ENCODE assay signal across 9 mouse cellular contexts in genomic region chr5:74190161-74190491, GRCm38 (mm10). TPM values are rescaled to one million over a fixed set of nuclear protein-coding genes. Genes with fewer than 3 reads are reported as not detected.
A peak's percentile ranks its signal among the peaks of the same experiment; 100 is the strongest.
DNase-seq lines count a peak whose midpoint lies in the region; ATAC-seq and TF ChIP-seq lines count a peak whose summit lies in the region.
"Had no signal": no experiment of that assay in that cellular context is flagged by ENCODE, and none has a peak within 500 bp of the region (broad histone marks: within the 10 kb centered on the region; RNA-seq: fewer than 3 reads in every experiment).

No protein-coding gene starts in this region.

- ATAC-seq in midbrain, embryonic 14.5 days (ENCODE audit: low FRiP score, low TSS enrichment) = no peak
- ATAC-seq: Patski had no signal

- DNase-seq in liver, adult 2 months (ENCODE audit: extremely low read depth, low read depth, low spot score) = peak; percentile 55
- no peak for DNase-seq in liver
- peak; percentile 33 to 48 for DNase-seq in heart, postnatal 14 days
- no peak for DNase-seq in left cerebral cortex, adult 11 months (ENCODE audit: low spot score)
- no peak for DNase-seq in midbrain, embryonic 14.5 days
- DNase-seq: cerebellum, adult 2 months had no signal

- no peaks in the 10 kb centered on the region for H3K36me3 ChIP-seq in liver, adult 2 months (ENCODE audit: control insufficient read depth, insufficient read depth, low read length)
- no peaks in the 10 kb centered on the region for H3K36me3 ChIP-seq in midbrain, embryonic 14.5 days (ENCODE audit: control insufficient read depth, insufficient read depth, low read length)

- TF ChIP-seq CTCF in liver, adult 2 months (IDR thresholded peaks at IDR 0.05; ENCODE audit: low read depth, low read length) = no peak
- TF ChIP-seq CTCF in embryonic fibroblast, embryonic 13.5 days (IDR thresholded peaks at IDR 0.05; ENCODE audit: borderline replicate concordance, insufficient read depth, low read length) = no peak
- no peak for TF ChIP-seq CTCF in olfactory bulb, adult 2 months (IDR thresholded peaks at IDR 0.05; ENCODE audit: insufficient read depth, low read depth, low read length)

- H3K9ac ChIP-seq in liver, adult 2 months (ENCODE audit: low read depth, low read length) = no peak overlapping the region
- no peak overlapping the region for H3K9ac ChIP-seq in midbrain, embryonic 14.5 days (replicated peaks; ENCODE audit: low read length)

- H3K27me3 ChIP-seq in liver, adult 2 months (ENCODE audit: control insufficient read depth, insufficient read depth, low read length) = no peaks in the 10 kb centered on the region
- peaks cover 6% of the 10 kb centered on the region; the same call in 1 of the 2 replicates for H3K27me3 ChIP-seq in midbrain, embryonic 14.5 days (ENCODE audit: control insufficient read depth, insufficient read depth, low read length)
- H3K27me3 ChIP-seq: Patski had no signal

- TF ChIP-seq POLR2A in liver, adult 2 months (IDR thresholded peaks at IDR 0.05; ENCODE audit: extremely low read depth, insufficient read depth, low read length) = no peak
- no peak for TF ChIP-seq POLR2A in embryonic fibroblast, embryonic 13.5 days (IDR thresholded peaks at IDR 0.05; ENCODE audit: low read depth, low read length)
- no peak for TF ChIP-seq POLR2A in olfactory bulb, adult 2 months (IDR thresholded peaks at IDR 0.05; ENCODE audit: insufficient read depth, low read depth, low read length)

- no peak overlapping the region for H3K4me3 ChIP-seq in liver, adult 2 months (ENCODE audit: insufficient read depth, low read depth, low read length)
- no peak overlapping the region for H3K4me3 ChIP-seq in embryonic fibroblast, embryonic 13.5 days (ENCODE audit: insufficient read depth, low read length)
- H3K4me3 ChIP-seq in olfactory bulb, adult 2 months (ENCODE audit: insufficient read depth, low read depth, low read length) = no peak overlapping the region
- no peak overlapping the region for H3K4me3 ChIP-seq in midbrain, embryonic 14.5 days (replicated peaks; ENCODE audit: low read depth, low read length)

- H3K9me3 ChIP-seq in midbrain, embryonic 14.5 days (ENCODE audit: control insufficient read depth, low read length) = no peaks in the 10 kb centered on the region

- 36% methylated on average over 9 of the region's 9 CpGs for WGBS in liver, adult 2 months
- WGBS in olfactory bulb, adult 2 months = 23% methylated on average over 9 of the region's 9 CpGs
- WGBS in midbrain, embryonic 14.5 days = 27% methylated on average over 9 of the region's 9 CpGs

- intact Hi-C loops in heart, postnatal 14 days (cut with DNase I) = no loop called here

- no peak overlapping the region for H3K27ac ChIP-seq in liver, adult 2 months (replicated peaks; ENCODE audit: insufficient read depth, low read depth, low read length)
- peak overlapping the region; percentile 1; the same call in 1 of the 2 replicates for H3K27ac ChIP-seq in embryonic fibroblast, embryonic 13.5 days (ENCODE audit: insufficient read depth, low read length)
- H3K27ac ChIP-seq in olfactory bulb, adult 2 months (ENCODE audit: insufficient read depth, low read depth, low read length) = peak overlapping the region; percentile 91; the same call in 1 of the 2 replicates
- H3K27ac ChIP-seq in midbrain, embryonic 14.5 days (replicated peaks; ENCODE audit: low read depth, low read length) = no peak overlapping the region

- no peaks in the 10 kb centered on the region for H3K79me2 ChIP-seq in liver, adult 2 months (ENCODE audit: control insufficient read depth, insufficient read depth, low read length)

- no peak overlapping the region for H3K4me2 ChIP-seq in midbrain, embryonic 14.5 days (ENCODE audit: low read length)

- peaks cover 5% of the 10 kb centered on the region; the same call in 1 of the 2 replicates for H3K4me1 ChIP-seq in liver, adult 2 months (ENCODE audit: control insufficient read depth, insufficient read depth, low read length)
- no peaks in the 10 kb centered on the region; the same call in none of the 2 replicates for H3K4me1 ChIP-seq in embryonic fibroblast, embryonic 13.5 days (ENCODE audit: control insufficient read depth, insufficient read depth, low read length)
- H3K4me1 ChIP-seq in olfactory bulb, adult 2 months (ENCODE audit: control insufficient read depth, insufficient read depth, low read length) = peaks cover 26% of the 10 kb centered on the region
- H3K4me1 ChIP-seq in midbrain, embryonic 14.5 days (ENCODE audit: control insufficient read depth, insufficient read depth, low read length) = peaks cover 10% of the 10 kb centered on the region; the same call in 1 of the 2 replicates

RNA-seq across cellular contexts. Expression of gene Rasl11b, which starts 5.0 kb away (rescaled TPM):
- 1.1 TPM in 2 replicates for total RNA-seq in liver, adult 2 months (2014; rRNA removed)
- 6.6 and 6.8 TPM in 2 replicates for polyA plus RNA-seq in liver, adult 2 months (2012; rRNA removed)
- 13.9 and 22.0 TPM in 2 replicates for polyA plus RNA-seq in embryonic fibroblast, embryonic 13.5 days (2011; ENCODE audit: insufficient read length, low read depth, missing spikeins)
- 10 to 100 TPM; 27.7 to 33.0 TPM for total RNA-seq in heart, postnatal 14 days (2021)
- polyA plus RNA-seq in olfactory bulb, adult 2 months (2012; ENCODE audit: insufficient read depth, insufficient read length, low replicate concordance, missing spikeins) = not detected in 2 replicates
- 11.4 and 13.6 TPM in 2 replicates for polyA plus RNA-seq in midbrain, embryonic 14.5 days (2014; fragmentation: Nextera tagmentation; extraction: Ambion mirVana)

Comparison
In these comparisons a context has a peak if more than half of its experiments do, and no peak if none do; other contexts are left out.
1. DNase-seq: peak in liver, adult 2 months (single experiment) and heart, postnatal 14 days (2 of 2); none in liver (single experiment), left cerebral cortex, adult 11 months (single experiment) and midbrain, embryonic 14.5 days (single experiment).
2. H3K27ac ChIP-seq: peak in embryonic fibroblast, embryonic 13.5 days (single experiment) and olfactory bulb, adult 2 months (single experiment); none in liver, adult 2 months (single experiment) and midbrain, embryonic 14.5 days (single experiment).